Mouse (Mus musculus): Measurements from ENCODE around the gene Vps37d.

DNA sequence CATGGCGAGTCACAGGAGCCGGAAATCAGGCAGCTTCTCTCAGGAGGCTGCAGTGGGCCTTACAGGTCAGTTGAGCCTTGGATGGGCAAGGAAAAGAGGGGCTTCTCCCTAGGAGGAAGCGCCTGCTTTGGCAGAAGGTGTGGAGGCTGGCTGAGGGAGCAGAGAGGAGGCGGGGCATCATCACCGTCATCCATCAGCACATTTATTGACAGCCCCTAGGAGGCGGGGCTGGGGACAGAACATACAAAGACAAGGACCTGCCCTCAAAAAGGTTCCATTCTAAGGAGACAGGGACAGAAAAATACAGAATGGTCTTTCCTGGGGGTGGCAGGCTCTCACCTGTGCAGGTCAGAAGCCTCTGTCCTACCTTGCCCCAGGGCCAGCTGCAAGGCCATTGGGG lies 5.3 kb downstream of the Vps37d start:
- no peak for TF ChIP-seq HCFC1 (IDR thresholded peaks at IDR 0.05; ENCODE audit: borderline replicate concordance, insufficient read depth, low read length)
- no peak for TF ChIP-seq MAFK (IDR thresholded peaks at IDR 0.05; ENCODE audit: insufficient read depth, low read depth, low read length)
